Mouse (Mus musculus): ENCODE measurements around the gene Pald1.

GRCm38 (mm10) chr10:61400407-61400806 is 17.1 kb upstream of the Pald1 start:
- TF ChIP-seq EP300 (optimal IDR thresholded peaks at IDR 0.05) (no peak), CTCF (IDR thresholded peaks at IDR 0.05; ENCODE audit: low read depth) (no peak)

Measured in stomach, postnatal 0 days (tissue).